Mouse (Mus musculus): ENCODE measurements at regions not wholly inside any gene's neighbourhood (a gene's known extent, or its start where the extent isn't known, plus 50 kb on each side); places are given as distances from the start of the nearest gene placed in this dataset.

GRCm38 (mm10) chr11:112155339-112155955 is 626.6 kb upstream of the Sox9 start:
- ATAC-seq (ENCODE audit: insufficient read depth): no peak
- 15% methylated on average over 10 of the region's 10 CpGs for WGBS (ENCODE audit: insufficient replicate concordance)
- no peak overlapping the region for H3K4me2 ChIP-seq
- no peaks in the 10 kb centered on the region for H3K36me3 ChIP-seq (replicated peaks)
- no peak overlapping the region for H3K27ac ChIP-seq (replicated peaks)
- no peak overlapping the region for H3K4me3 ChIP-seq (replicated peaks)
- H3K9me3 ChIP-seq (replicated peaks): no peaks in the 10 kb centered on the region
- no peaks in the 10 kb centered on the region for H3K4me1 ChIP-seq (replicated peaks)
- H3K9ac ChIP-seq: no peak overlapping the region
- H3K27me3 ChIP-seq: no peaks in the 10 kb centered on the region

DNA sequence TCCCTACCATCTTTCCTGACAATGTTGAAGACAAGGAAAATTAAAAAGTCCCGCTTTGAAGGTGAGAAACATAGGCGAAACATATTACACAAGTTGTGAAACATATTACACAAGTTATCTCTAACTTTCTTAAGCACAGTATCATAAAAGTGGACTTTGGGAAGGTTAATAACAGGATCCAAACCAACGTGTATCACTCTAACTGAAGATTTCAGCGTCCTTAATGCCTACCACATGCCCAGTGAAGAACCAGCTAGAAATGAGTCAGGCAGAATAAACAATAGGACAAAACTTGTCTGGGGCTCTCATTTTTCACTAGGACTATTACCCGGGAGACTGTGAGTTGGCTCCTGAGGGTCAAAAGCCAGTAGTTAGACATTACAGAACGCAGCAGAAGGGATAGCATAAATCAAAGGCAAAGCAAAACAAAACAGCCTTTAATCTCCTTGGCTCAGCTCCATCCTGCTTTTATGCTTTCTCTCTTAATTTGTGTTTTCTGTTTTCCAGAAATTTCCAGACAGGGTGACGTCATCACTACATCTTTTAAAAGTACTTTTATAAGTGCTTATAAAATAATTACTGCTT is 618.3 kb upstream of the Sox9 start:
- H3K27ac ChIP-seq (replicated peaks): no peak overlapping the region
- H3K4me1 ChIP-seq (replicated peaks): no peaks in the 10 kb centered on the region
- WGBS (ENCODE audit: insufficient replicate concordance): 47% methylated on average over 7 of the region's 7 CpGs
- no peak for ATAC-seq (ENCODE audit: insufficient read depth)
- no peak overlapping the region for H3K9ac ChIP-seq
- H3K4me2 ChIP-seq: no peak overlapping the region
- H3K9me3 ChIP-seq (replicated peaks): no peaks in the 10 kb centered on the region
- no peaks in the 10 kb centered on the region for H3K36me3 ChIP-seq (replicated peaks)
- H3K4me3 ChIP-seq (replicated peaks): no peak overlapping the region
- H3K27me3 ChIP-seq: no peaks in the 10 kb centered on the region

- Histone ChIP-seq H3K36me3 (replicated peaks) (no peaks in the 10 kb centered on the region), H3K27ac (replicated peaks) (no peak overlapping the region), H3K4me1 (replicated peaks) (no peaks in the 10 kb centered on the region), H3K4me2 (no peak overlapping the region), H3K9me3 (replicated peaks) (no peaks in the 10 kb centered on the region), H3K27me3 (no peaks in the 10 kb centered on the region), H3K9ac (no peak overlapping the region), H3K4me3 (replicated peaks) (no peak overlapping the region)
- 64% methylated on average over 10 of the region's 10 CpGs for WGBS (ENCODE audit: insufficient replicate concordance)
- ATAC-seq (ENCODE audit: insufficient read depth): no peak
These were observed 608.4 kb upstream of the Sox9 start for GRCm38 (mm10) chr11:112173585-112173984.

GRCm38 (mm10) chr11:112175302-112175701 is 606.7 kb upstream of the Sox9 start:
- H3K4me2 ChIP-seq: no peak overlapping the region
- H3K36me3 ChIP-seq (replicated peaks): no peaks in the 10 kb centered on the region
- H3K4me3 ChIP-seq (replicated peaks): no peak overlapping the region
- no peak for ATAC-seq (ENCODE audit: insufficient read depth)
- 66% methylated on average over 6 of the region's 6 CpGs for WGBS (ENCODE audit: insufficient replicate concordance)
- H3K9me3 ChIP-seq (replicated peaks): no peaks in the 10 kb centered on the region
- H3K4me1 ChIP-seq (replicated peaks): no peaks in the 10 kb centered on the region
- H3K27ac ChIP-seq (replicated peaks): no peak overlapping the region
- H3K9ac ChIP-seq: no peak overlapping the region
- no peaks in the 10 kb centered on the region for H3K27me3 ChIP-seq

DNA sequence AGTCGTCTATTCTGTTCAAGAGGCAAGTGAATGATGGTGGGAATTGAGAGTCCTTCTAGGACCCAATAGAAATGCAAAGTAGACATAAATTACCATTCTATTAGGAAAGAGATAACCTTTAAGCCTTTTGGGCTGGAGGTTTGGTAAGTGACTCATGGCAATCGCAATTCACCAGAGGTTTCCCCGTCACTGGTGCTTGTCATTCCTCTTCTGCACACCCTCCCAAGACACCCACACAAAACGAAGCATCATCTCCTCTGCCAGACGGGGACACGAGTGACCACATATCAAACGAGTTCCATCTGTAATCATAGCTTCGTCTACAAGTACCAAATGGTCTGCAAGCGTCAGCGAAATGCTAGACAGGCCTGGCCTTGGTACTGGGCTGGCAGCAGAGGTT is 601.4 kb upstream of the Sox9 start:
- 63% methylated on average over 10 of the region's 10 CpGs for WGBS (ENCODE audit: insufficient replicate concordance)
- H3K4me3 ChIP-seq (replicated peaks): no peak overlapping the region
- ATAC-seq (ENCODE audit: insufficient read depth): no peak

GRCm38 (mm10) chr11:112197620-112198268 is 584.3 kb upstream of the Sox9 start:
- H3K9ac ChIP-seq: no peak overlapping the region
- no peaks in the 10 kb centered on the region for H3K27me3 ChIP-seq
- no peaks in the 10 kb centered on the region for H3K9me3 ChIP-seq (replicated peaks)
- no peaks in the 10 kb centered on the region for H3K4me1 ChIP-seq (replicated peaks)
- H3K36me3 ChIP-seq (replicated peaks): no peaks in the 10 kb centered on the region
- 22% methylated on average over 18 of the region's 18 CpGs for WGBS (ENCODE audit: insufficient replicate concordance)
- H3K4me2 ChIP-seq: no peak overlapping the region
- H3K4me3 ChIP-seq (replicated peaks): no peak overlapping the region
- ATAC-seq (ENCODE audit: insufficient read depth): no peak
- H3K27ac ChIP-seq (replicated peaks): no peak overlapping the region

More for the DNA sequence above, 601.4 kb upstream of the Sox9 start:
- Histone ChIP-seq H3K27me3 (no peaks in the 10 kb centered on the region), H3K9me3 (replicated peaks) (no peaks in the 10 kb centered on the region), H3K4me2 (no peak overlapping the region), H3K36me3 (replicated peaks) (no peaks in the 10 kb centered on the region), H3K27ac (replicated peaks) (no peak overlapping the region), H3K4me1 (replicated peaks) (no peaks in the 10 kb centered on the region), H3K9ac (no peak overlapping the region)

DNA sequence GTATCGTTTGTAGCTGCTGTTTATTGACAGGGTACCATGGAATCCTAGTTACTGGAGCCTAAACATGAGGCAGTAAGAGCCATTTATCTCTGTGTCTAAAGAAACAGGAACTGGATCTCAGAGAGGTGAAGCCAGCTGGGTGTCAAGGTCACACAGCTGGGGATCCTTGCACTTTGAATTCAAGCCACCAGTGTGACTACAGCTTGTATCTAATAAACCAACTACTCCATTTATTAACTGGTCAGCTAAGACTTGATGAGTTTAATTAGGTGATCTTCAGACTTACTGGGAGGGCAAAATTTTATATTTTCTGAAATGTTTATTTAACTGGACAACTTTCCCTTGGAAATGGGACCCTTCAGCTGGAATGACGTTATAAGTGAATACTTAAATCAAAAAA is 577.5 kb upstream of the Sox9 start:
- H3K4me1 ChIP-seq (replicated peaks): no peaks in the 10 kb centered on the region
- H3K4me3 ChIP-seq (replicated peaks): no peak overlapping the region
- WGBS (ENCODE audit: insufficient replicate concordance): 31% methylated on average over 2 of the region's 2 CpGs
- no peaks in the 10 kb centered on the region for H3K9me3 ChIP-seq (replicated peaks)
- no peak for ATAC-seq (ENCODE audit: insufficient read depth)
- no peak overlapping the region for H3K9ac ChIP-seq
- H3K27ac ChIP-seq (replicated peaks): no peak overlapping the region
- no peaks in the 10 kb centered on the region for H3K27me3 ChIP-seq
- no peak overlapping the region for H3K4me2 ChIP-seq
- no peaks in the 10 kb centered on the region for H3K36me3 ChIP-seq (replicated peaks)

GRCm38 (mm10) chr11:112209414-112209813 is 572.6 kb upstream of the Sox9 start:
- H3K4me1 ChIP-seq (replicated peaks): no peaks in the 10 kb centered on the region
- H3K9me3 ChIP-seq (replicated peaks): no peaks in the 10 kb centered on the region
- ATAC-seq (ENCODE audit: insufficient read depth): no peak
- no peak overlapping the region for H3K27ac ChIP-seq (replicated peaks)
- WGBS (ENCODE audit: insufficient replicate concordance): 18% methylated on average over 4 of the region's 4 CpGs
- H3K36me3 ChIP-seq (replicated peaks): no peaks in the 10 kb centered on the region
- H3K9ac ChIP-seq: no peak overlapping the region
- no peak overlapping the region for H3K4me2 ChIP-seq
- H3K27me3 ChIP-seq: no peaks in the 10 kb centered on the region
- no peak overlapping the region for H3K4me3 ChIP-seq (replicated peaks)

DNA sequence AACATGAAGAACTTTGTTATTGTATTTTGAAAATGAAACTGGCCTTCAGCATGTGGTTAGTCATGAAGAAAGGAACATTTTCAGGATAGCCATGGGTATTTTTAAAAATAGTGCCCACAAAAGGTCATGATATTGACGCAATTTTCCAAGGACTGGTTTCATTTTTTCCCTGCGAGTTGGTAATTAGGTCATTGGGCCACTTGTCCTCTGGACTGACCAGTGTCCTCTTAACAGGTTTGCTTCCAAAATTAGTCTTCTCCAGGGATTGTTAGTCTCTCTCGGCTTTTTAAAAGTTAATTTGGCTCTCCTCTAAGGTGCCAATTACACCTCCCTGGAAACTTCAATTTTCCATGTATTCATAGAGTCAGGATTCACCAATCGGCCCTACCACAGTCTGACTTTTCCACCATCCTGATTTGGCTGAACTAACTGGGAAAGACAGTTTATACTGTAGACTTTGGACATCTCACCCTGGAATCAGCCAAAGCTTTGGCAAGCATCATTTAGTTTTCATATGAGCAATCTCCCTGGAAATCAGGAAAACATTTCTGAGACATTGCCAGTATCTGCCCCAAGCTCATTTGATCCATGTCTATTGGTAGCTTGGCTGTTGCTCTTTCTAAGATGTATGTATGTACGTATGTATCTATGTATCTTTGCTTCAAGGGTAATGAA is 562.8 kb upstream of the Sox9 start:
- 62% methylated on average over 5 of the region's 5 CpGs for WGBS (ENCODE audit: insufficient replicate concordance)
- no peak overlapping the region for H3K4me2 ChIP-seq
- H3K36me3 ChIP-seq (replicated peaks): no peaks in the 10 kb centered on the region
- H3K9me3 ChIP-seq (replicated peaks): no peaks in the 10 kb centered on the region
- no peak overlapping the region for H3K27ac ChIP-seq (replicated peaks)
- H3K27me3 ChIP-seq: no peaks in the 10 kb centered on the region
- H3K4me3 ChIP-seq (replicated peaks): no peak overlapping the region
- ATAC-seq (ENCODE audit: insufficient read depth): no peak
- H3K4me1 ChIP-seq (replicated peaks): no peaks in the 10 kb centered on the region
- no peak overlapping the region for H3K9ac ChIP-seq

DNA sequence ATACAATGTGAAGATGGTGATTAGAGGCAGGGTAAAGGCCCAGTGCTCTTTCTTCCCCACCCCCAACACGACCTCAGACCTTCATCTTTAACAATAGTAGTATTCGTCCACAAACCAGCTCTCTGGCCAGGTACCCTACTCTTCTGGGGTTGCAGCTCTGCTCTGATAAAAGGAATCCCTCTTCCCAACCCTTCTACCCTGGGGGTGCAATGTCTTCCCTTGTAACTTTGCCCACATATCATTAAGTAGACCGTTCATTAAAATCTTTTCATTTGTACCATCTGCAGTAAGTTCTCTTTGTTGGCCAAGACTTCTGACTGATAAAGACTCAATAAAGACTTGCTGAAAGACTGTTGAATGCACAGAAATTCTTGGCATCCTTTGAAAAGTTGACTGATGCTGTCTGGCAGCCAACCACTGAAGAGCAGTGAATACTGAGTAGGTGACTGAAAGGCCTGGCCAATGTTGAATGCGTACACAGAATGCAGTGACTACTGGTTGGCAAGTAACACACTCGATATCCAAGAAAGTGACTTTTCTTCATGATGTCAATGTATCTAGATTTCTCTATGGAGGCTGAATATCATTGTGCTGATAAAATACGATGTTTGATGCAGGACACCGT is 547.4 kb upstream of the Sox9 start:
- H3K4me1 ChIP-seq (replicated peaks): no peaks in the 10 kb centered on the region
- no peak overlapping the region for H3K9ac ChIP-seq
- H3K9me3 ChIP-seq (replicated peaks): no peaks in the 10 kb centered on the region
- no peak overlapping the region for H3K4me2 ChIP-seq
- no peak overlapping the region for H3K4me3 ChIP-seq (replicated peaks)
- 55% methylated on average over 7 of the region's 7 CpGs for WGBS (ENCODE audit: insufficient replicate concordance)
- no peaks in the 10 kb centered on the region for H3K27me3 ChIP-seq
- no peaks in the 10 kb centered on the region for H3K36me3 ChIP-seq (replicated peaks)
- no peak overlapping the region for H3K27ac ChIP-seq (replicated peaks)
- ATAC-seq (ENCODE audit: insufficient read depth): no peak
